Mouse (Mus musculus): ENCODE data around the gene Rps24.

DNA sequence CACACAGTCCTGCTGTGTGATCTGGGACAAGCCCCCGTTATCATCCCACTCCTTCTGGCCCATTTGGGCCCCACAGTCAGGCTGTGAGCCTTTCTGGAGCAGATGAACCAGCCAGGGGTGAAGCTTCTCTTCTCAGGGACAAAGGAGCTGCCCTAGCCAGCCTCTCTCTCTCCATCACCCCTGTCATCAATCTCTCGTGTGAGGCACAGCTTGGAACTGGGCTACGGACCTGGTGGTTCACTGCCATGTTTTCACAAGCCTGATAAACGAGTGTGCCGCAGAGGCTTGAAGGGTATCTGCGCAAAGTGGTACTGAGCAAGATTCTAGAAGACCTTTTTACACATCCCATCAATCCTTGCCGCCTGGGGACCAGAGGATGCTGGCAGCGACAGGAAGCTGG, 34.7 kb downstream of the Rps24 start:
- no peak for TF ChIP-seq E2F4 (IDR thresholded peaks at IDR 0.05; ENCODE audit: insufficient read depth)
- TF ChIP-seq TCF12 (IDR thresholded peaks at IDR 0.05; ENCODE audit: insufficient read depth, poor library complexity, severe bottlenecking), result no peak
- TF ChIP-seq POLR2A (IDR thresholded peaks at IDR 0.05; ENCODE audit: insufficient read length, low read depth), result no peak

Measured in myocyte (in vitro differentiated cells).